Mouse (Mus musculus) lung, adult 2 months (tissue): ENCODE results near the gene Gm17455. TPM values are rescaled to one million over a fixed set of nuclear protein-coding genes. Genes with fewer than 3 reads are reported as not detected.

Source experiments
- DNase-seq: peaks from one replicate; pipeline ENCODE4 v3.0.0; 2022
- H3K4me1 ChIP-seq: fragments of 200-500 bp; 2 replicates; pipeline ENCODE4 v1.6.1; 2011; ENCODE audit warnings: low read length; ENCODE audit not compliant: control insufficient read depth, insufficient read depth
- H3K4me3 ChIP-seq: fragments of 200-500 bp; replicated peaks from 2 replicates; pipeline ENCODE3; 2011; ENCODE audit warnings: low read depth, mild to moderate bottlenecking, control low read depth, low read length; ENCODE audit errors: extremely low read depth
- CTCF ChIP-seq: fragments of 200-500 bp; IDR thresholded peaks from 2 replicates; pipeline ENCODE4 v1.5.1; 2011; ENCODE audit warnings: mild to moderate bottlenecking, low read length, control low read depth; ENCODE audit not compliant: insufficient read depth
- POLR2A ChIP-seq: fragments of 200-500 bp; IDR thresholded peaks from 2 replicates; pipeline ENCODE4 v1.6.1; 2011; ENCODE audit warnings: low read depth, mild to moderate bottlenecking, control low read depth, low read length, borderline replicate concordance; ENCODE audit errors: extremely low read depth
- WGBS: fragments of 180-500 bp; shearing (Covaris S2); methylation state at CpG from one replicate; pipeline ENCODE4 v1.1.7; 2018; 5-methylcytosine and 5-hydroxymethylcytosine counted together
- polyA plus RNA-seq: library from polyadenylated mRNA; depleted of rRNA; stranded (reverse); fragments of >200 nt; gene quantifications from 2 replicates; pipeline ENCODE4 v1.2.3, GENCODE M21; 2012; rRNA removed

Gene Gm17455
- polyA plus RNA-seq, 1 experiment, result 1.2 TPM

GRCm38 (mm10) chr10:60447186-60447585 lies 47.7 kb downstream of the Gm17455 start:
- WGBS, result 69% methylated on average over 12 of the region's 12 CpGs
- no peak overlapping the region for H3K4me3 ChIP-seq

More at GRCm38 (mm10) chr10:60447186-60447585, 47.7 kb downstream of the Gm17455 start:
- no peak for DNase-seq
- no peaks in the 10 kb centered on the region for H3K4me1 ChIP-seq
- TF ChIP-seq POLR2A (no peak), CTCF (no peak)

Other genes starting within 250 kb of the Gm17455 start
- 21.7 and 23.9 TPM in 2 replicates for gene Chst3, start 180.5 kb upstream of the Gm17455 start, polyA plus RNA-seq
- 993 and 1,289 TPM in 2 replicates for gene Psap, start 122.1 kb upstream of the Gm17455 start, polyA plus RNA-seq
- 87.9 and 105 TPM in 2 replicates for gene Vsir, start 52.9 kb upstream of the Gm17455 start, polyA plus RNA-seq